Comparison of ENCODE assay signal across 9 mouse cellular contexts in genomic region chr17:91093081-91093875, GRCm38 (mm10). TPM values are rescaled to one million over a fixed set of nuclear protein-coding genes. Genes with fewer than 3 reads are reported as not detected.
A peak's percentile ranks its signal among the peaks of the same experiment; 100 is the strongest.
DNase-seq lines count a peak whose midpoint lies in the region; ATAC-seq and TF ChIP-seq lines count a peak whose summit lies in the region.
"Had no signal": no experiment of that assay in that cellular context is flagged by ENCODE, and none has a peak within 500 bp of the region (broad histone marks: within the 10 kb centered on the region; RNA-seq: fewer than 3 reads in every experiment).

No protein-coding gene starts in this region.

- H3K27ac ChIP-seq in left cerebral cortex, adult 2 months = peak overlapping the region; percentile 93
- H3K27ac ChIP-seq in midbrain, embryonic 12.5 days (replicated peaks) = peak overlapping the region; percentile 83
- H3K27ac ChIP-seq: liver, embryonic 13.5 days had no signal

- peak overlapping the region; percentile 66 for H3K4me3 ChIP-seq in left cerebral cortex, adult 2 months
- H3K4me3 ChIP-seq in midbrain, embryonic 12.5 days = peak overlapping the region; percentile 47
- H3K4me3 ChIP-seq: liver, embryonic 13.5 days had no signal

- DNase-seq in left cerebral cortex, adult 2 months (ENCODE audit: extremely low spot score in 1 of 2, low spot score in 2 of 2) = peak; percentile 33 to 40
- DNase-seq in left cerebral cortex, adult 11 months (ENCODE audit: low spot score) = no peak
- peak; percentile 57 to 59 for DNase-seq in frontal cortex, postnatal 10 days (ENCODE audit: low spot score in 2 of 2)
- no peak for DNase-seq in thymus, adult 18-20 months
- DNase-seq in kidney, adult 8-10 months = no peak
- no peak for DNase-seq in embryo, embryonic 9.5 days (ENCODE audit: extremely low spot score)
- no peak for DNase-seq in lung, adult 18-20 months
- DNase-seq: liver, embryonic 13.5 days had no signal

- peak overlapping the region; percentile 62 for H3K4me2 ChIP-seq in midbrain, embryonic 12.5 days (replicated peaks)
- H3K4me2 ChIP-seq: liver, embryonic 13.5 days had no signal

- H3K36me3 ChIP-seq in midbrain, embryonic 12.5 days = peaks cover 7% of the 10 kb centered on the region
- H3K36me3 ChIP-seq: liver, embryonic 13.5 days had no signal

- peak overlapping the region; percentile 55 for H3K9ac ChIP-seq in midbrain, embryonic 12.5 days (replicated peaks)
- H3K9ac ChIP-seq: liver, embryonic 13.5 days had no signal

- ATAC-seq in midbrain, embryonic 12.5 days (ENCODE audit: low FRiP score, low read depth) = peak; percentile 50

- TF ChIP-seq CTCF in left cerebral cortex, adult 2 months (IDR thresholded peaks at IDR 0.05) = no peak

- WGBS in midbrain, embryonic 12.5 days = 31% methylated on average over 11 of the region's 12 CpGs

- intact Hi-C loops in left cerebral cortex, adult 2 months (cut with DNase I) = loop anchor here (5.0 to 10.0 kb wide), 4 partner anchors 191 to 812 kb away; no protein-coding TSS in a partner anchor

- 0 out of 2 replicates have a peak, but pooled peaks cover 2% of the 10 kb centered on the region for H3K27me3 ChIP-seq in midbrain, embryonic 12.5 days
- H3K27me3 ChIP-seq: liver, embryonic 13.5 days had no signal

- peaks cover 7% of the 10 kb centered on the region; the same call in 1 of the 2 replicates for H3K4me1 ChIP-seq in midbrain, embryonic 12.5 days
- H3K4me1 ChIP-seq: liver, embryonic 13.5 days had no signal

- peaks cover 5% of the 10 kb centered on the region for H3K9me3 ChIP-seq in midbrain, embryonic 12.5 days

RNA-seq across cellular contexts. Expression of gene Nrxn1, which starts 0.4 kb away (rescaled TPM):
- total RNA-seq in left cerebral cortex, adult 2 months (2021) = 100 to 1,000 TPM; 615 to 617 TPM
- 40.7 and 48.4 TPM in 2 replicates for polyA plus RNA-seq in midbrain, embryonic 12.5 days (2016; fragmentation: Nextera tagmentation; extraction: Ambion mirVana)

Comparison
In these comparisons a context has a peak if more than half of its experiments do, and no peak if none do; other contexts are left out.
1. DNase-seq: peak in left cerebral cortex, adult 2 months (2 of 2) and frontal cortex, postnatal 10 days (2 of 2); none in left cerebral cortex, adult 11 months (single experiment), thymus, adult 18-20 months (0 of 2), kidney, adult 8-10 months (0 of 2), embryo, embryonic 9.5 days (single experiment) and lung, adult 18-20 months (0 of 2).